Mouse (Mus musculus) stomach, embryonic 16.5 days (tissue): ENCODE measurements at regions not wholly inside any gene's neighbourhood (a gene's known extent, or its start where the extent isn't known, plus 50 kb on each side); places are given as distances from the start of the nearest gene placed in this dataset.
"Not testable (repeated sequence)": the region's sequence is repeated elsewhere in the genome, so short reads cannot be mapped to it uniquely, and the experiment has no call there.

Experiments
- ATAC-seq: fragments of 200-750 bp; cut with Nextera tagmentation; 2 replicates; pipeline ENCODE4 v1.8.0; 2017; ENCODE audit warnings: moderate number of reproducible peaks, moderate TSS enrichment; ENCODE audit not compliant: insufficient read depth, low FRiP score
- H3K27ac ChIP-seq: fragments of 300-500 bp; sonication (generic); 2 replicates; pipeline ENCODE4 v1.5.1; 2014; ENCODE audit warnings: low read length
- H3K27me3 ChIP-seq: fragments of 300-500 bp; sonication (generic); 2 replicates; pipeline ENCODE4 v1.6.1; 2014; ENCODE audit warnings: low read length, control low read depth, mixed read lengths; ENCODE audit not compliant: control insufficient read depth, insufficient read depth
- H3K36me3 ChIP-seq: fragments of 300-500 bp; sonication (generic); 2 replicates; pipeline ENCODE4 v1.6.1; 2014; ENCODE audit warnings: low read length; ENCODE audit not compliant: control insufficient read depth, insufficient read depth
- H3K4me1 ChIP-seq: fragments of 300-500 bp; sonication (generic); 2 replicates; pipeline ENCODE4 v1.6.1; 2014; ENCODE audit warnings: low read length, control low read depth, mixed read lengths; ENCODE audit not compliant: control insufficient read depth, insufficient read depth
- H3K4me2 ChIP-seq: fragments of 300-500 bp; sonication (generic); 2 replicates; pipeline ENCODE4 v1.6.1; 2014; ENCODE audit warnings: low read depth, low read length, mixed read lengths
- H3K4me3 ChIP-seq: fragments of 300-500 bp; sonication (generic); replicated peaks from 2 replicates; pipeline ENCODE4 v1.5.1; 2014; ENCODE audit warnings: mild to moderate bottlenecking, low read length
- H3K9ac ChIP-seq: fragments of 300-500 bp; sonication (generic); 2 replicates; pipeline ENCODE4 v1.6.1; 2014; ENCODE audit warnings: low read length
- H3K9me3 ChIP-seq: fragments of 300-500 bp; sonication (generic); replicated peaks from 2 replicates; pipeline ENCODE4 v1.6.1; 2016; ENCODE audit warnings: low read length, control low read depth; ENCODE audit not compliant: control insufficient read depth
- WGBS: fragments of 180-500 bp; shearing (Covaris S2); extraction: QIAGEN DNeasy Blood & Tissue Kit; methylation state at CpG from one replicate; pipeline ENCODE4 v1.1.7; 2014; 5-methylcytosine and 5-hydroxymethylcytosine counted together

DNA sequence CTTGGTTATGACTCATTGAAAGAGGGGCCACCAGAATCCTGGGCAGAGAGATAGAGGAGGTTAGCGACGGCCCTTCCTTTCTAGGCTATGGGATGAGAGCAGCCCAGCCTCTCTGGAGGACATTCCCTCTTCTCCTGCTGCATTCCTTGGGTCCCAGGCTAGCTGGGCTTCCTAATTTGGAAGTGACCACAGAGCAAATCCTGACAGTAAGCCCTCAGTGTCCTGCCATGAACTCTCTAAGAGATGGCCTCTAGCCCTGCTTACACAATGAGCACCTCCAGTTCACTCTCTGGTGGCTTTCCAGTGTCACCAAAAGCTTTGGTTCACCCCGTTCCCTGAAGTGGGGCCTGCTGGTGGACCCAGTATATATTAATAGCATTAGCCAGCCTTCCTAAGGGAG lies 64.1 kb upstream of the Rmdn2 start:
- peaks cover 15% of the 10 kb centered on the region for H3K4me1 ChIP-seq
- no peak for ATAC-seq
- H3K36me3 ChIP-seq, result no peaks in the 10 kb centered on the region
- WGBS, result 85% methylated on average over 3 of the region's 3 CpGs
- no peaks in the 10 kb centered on the region for H3K27me3 ChIP-seq
- H3K4me2 ChIP-seq, result no peak overlapping the region
- no peak overlapping the region for H3K27ac ChIP-seq
- no peak overlapping the region for H3K4me3 ChIP-seq
- no peaks in the 10 kb centered on the region for H3K9me3 ChIP-seq
- no peak overlapping the region for H3K9ac ChIP-seq

- not testable (repeated sequence) for H3K27me3 ChIP-seq, H3K27ac ChIP-seq, H3K9me3 ChIP-seq, ATAC-seq, H3K4me3 ChIP-seq, H3K4me2 ChIP-seq, H3K36me3 ChIP-seq, H3K9ac ChIP-seq, H3K4me1 ChIP-seq
- WGBS, result 77% methylated on average over 1 of the region's 1 CpGs
Observed at GRCm38 (mm10) chr17:79550409-79550808, 61.3 kb upstream of the Rmdn2 start.

GRCm38 (mm10) chr17:79553850-79554249 lies 57.8 kb upstream of the Rmdn2 start:
- Histone ChIP-seq H3K4me1 (no peaks in the 10 kb centered on the region), H3K27ac (no peak overlapping the region), H3K36me3 (no peaks in the 10 kb centered on the region), H3K9me3 (no peaks in the 10 kb centered on the region), H3K4me2 (no peak overlapping the region), H3K27me3 (no peaks in the 10 kb centered on the region), H3K9ac (no peak overlapping the region), H3K4me3 (no peak overlapping the region)
- 47% methylated on average over 2 of the region's 2 CpGs for WGBS
- peak; percentile 47; the same call in 1 of the 2 replicates for ATAC-seq

DNA sequence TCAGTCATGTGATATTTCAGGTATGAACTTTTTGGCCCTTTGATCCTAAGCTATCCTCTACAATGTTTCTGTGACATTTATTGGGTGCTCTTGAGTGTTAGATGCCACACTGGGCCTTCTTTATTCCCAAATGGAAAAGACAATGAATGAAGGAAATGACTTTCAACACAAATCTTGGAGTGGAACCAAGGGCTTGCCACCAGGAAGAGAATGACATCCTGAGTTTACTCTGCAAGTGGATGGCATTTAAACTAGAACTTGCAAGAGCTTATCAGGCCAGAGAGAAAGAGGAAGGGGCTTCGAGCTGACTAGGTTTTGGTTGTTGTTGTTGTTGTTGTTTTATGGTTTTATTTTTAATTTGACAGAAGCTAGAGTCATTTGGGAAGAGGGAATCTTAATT lies 56.1 kb upstream of the Rmdn2 start:
- Histone ChIP-seq H3K4me1 (no peaks in the 10 kb centered on the region), H3K27ac (no peak overlapping the region), H3K4me3 (no peak overlapping the region), H3K27me3 (no peaks in the 10 kb centered on the region), H3K9ac (no peak overlapping the region), H3K36me3 (no peaks in the 10 kb centered on the region), H3K4me2 (no peak overlapping the region), H3K9me3 (peaks cover 12% of the 10 kb centered on the region)
- no peak for ATAC-seq
- 76% methylated on average over 1 of the region's 1 CpGs for WGBS
